Mouse (Mus musculus): Measurements from ENCODE around the gene Ccdc144b. TPM values are rescaled to one million over a fixed set of nuclear protein-coding genes. Genes with fewer than 3 reads are reported as not detected.
A peak's percentile ranks its signal among the peaks of the same experiment; 100 is the strongest.

Ccdc144b gene
- not detected for total RNA-seq (2021)

DNA sequence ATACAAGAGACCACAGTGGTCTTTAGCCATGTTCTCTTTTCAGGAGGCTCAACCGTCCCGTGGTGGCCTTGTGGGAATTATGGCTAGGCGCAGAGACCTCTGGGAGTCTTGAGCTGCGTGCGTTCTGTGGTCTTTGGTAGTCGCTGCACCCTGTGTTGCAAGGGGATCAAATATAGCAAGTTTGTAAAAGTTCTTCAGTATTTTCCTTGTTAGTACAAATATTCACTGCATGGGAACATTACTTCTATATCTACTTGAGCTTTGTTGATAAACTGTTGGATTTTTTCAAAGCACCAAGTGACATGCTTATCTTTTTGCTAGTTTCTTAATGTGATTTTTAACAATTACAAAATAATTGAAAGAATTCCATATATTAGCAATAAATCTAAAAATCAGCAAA lies at the start of gene Ccdc144b:
TSS of gene Ccdc144b (minus strand) at position 101 of the 400 bp plus-strand sequence.
- DNase-seq (ENCODE audit: low spot score) = no peak
- intact Hi-C loops (cut with DNase I) = no loop called here

DNA sequence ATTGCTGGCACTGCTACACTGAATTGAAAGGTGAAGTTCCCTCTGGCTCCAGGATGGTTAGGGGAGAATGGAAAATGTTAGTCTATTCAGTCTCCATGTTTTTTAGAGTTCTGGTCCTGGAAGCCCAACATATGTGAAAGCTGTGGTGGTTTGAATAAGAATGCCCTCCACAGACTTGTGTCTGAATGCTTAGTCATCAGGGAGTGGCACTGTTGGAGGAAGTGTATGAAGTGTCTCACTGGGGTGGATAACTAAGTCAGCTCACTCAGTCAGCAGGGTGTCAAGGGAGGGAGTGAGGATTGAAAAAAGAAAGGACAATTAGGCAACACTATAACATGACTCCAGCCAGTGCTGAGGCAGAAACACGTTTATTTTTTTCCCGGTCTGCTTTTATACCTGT lies 42.0 kb upstream of the Ccdc144b start:
- no peak for DNase-seq (ENCODE audit: low spot score)
- intact Hi-C loops (cut with DNase I) = no loop called here

DNA sequence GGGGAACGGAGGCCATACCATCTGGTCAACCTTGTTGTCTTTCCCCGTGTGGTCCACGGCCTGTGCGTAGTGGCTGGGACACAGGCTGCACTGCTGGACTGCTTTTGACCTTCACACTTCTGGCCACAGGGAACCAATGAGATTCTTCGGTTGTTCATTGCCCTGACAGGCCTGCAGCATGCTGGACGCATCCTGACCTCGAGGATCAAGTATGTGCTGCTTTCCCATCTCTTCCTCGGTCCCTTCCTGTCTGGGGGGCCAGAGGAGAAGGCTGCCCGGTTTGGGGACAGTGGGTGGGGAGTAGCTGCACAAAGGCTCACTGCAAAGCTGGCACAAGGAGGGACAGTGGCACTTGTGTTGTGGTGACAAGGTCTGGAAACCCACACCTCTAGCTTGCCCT lies 34.2 kb upstream of the Ccdc144b start:
- intact Hi-C loops (cut with DNase I) = no loop called here

DNA sequence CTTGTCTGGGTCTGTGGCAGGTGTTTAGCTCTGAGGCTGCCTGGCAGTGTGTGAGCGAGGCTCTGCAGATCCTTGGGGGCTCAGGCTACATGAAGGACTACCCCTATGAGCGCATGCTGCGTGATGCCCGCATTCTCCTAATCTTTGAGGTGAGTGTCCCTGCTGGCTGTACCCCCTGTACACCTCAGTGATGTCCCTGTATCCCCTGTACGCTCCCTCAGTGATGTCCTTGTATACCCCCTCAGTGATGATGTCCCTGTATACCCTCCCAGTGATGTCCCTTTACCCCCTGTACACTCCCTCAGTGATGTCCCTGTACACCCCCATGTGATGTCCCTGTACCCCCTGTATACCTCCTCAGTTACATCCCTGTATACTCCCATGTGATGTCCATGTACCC lies 32.0 kb upstream of the Ccdc144b start:
- DNase-seq (ENCODE audit: low spot score) = no peak
- intact Hi-C loops (cut with DNase I) = no loop called here

More for the DNA sequence above, 34.2 kb upstream of the Ccdc144b start:
- no peak for DNase-seq (ENCODE audit: low spot score)

DNA sequence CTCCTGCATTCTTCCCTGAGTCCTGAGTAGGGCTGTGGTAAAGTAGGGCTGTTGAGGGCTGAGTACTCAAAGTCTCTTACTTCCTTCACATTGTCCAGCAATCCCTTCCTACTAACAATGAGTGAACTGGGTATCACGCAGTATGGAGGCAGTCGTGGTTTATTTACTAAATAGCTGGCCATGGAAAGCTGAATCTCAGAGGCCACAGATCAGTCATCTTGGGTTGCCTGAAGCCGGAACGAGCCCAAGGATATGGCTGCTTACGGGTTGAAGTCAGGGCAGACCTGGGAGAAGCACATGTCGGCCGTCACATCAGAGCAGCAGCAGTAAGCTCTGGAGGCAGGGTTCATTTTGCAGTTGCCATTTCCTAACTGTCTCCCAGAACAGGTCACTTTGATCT lies 30.0 kb upstream of the Ccdc144b start:
- intact Hi-C loops (cut with DNase I) = no loop called here
- DNase-seq (ENCODE audit: low spot score) = no peak

DNA sequence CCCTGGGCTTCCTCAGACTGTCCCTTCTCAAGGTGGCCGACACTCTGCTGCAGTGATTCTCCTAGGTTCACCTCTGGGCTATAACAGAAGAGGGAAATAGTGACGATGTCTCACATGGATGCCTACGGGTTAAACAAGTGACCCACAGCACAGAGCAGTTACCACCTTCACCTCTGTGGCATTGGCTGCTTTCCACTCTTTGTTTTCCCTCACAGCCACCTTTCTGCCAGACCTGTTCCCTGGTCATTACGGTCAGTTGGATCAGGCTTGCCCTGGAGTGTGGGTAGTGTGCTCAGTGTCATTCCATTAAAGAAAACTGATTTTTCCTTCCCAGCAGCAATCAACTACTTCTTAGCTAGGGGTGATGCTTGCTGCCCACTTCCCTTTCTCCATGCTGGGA lies 29.5 kb upstream of the Ccdc144b start:
- intact Hi-C loops (cut with DNase I) = no loop called here
- DNase-seq (ENCODE audit: low spot score) = no peak

DNA sequence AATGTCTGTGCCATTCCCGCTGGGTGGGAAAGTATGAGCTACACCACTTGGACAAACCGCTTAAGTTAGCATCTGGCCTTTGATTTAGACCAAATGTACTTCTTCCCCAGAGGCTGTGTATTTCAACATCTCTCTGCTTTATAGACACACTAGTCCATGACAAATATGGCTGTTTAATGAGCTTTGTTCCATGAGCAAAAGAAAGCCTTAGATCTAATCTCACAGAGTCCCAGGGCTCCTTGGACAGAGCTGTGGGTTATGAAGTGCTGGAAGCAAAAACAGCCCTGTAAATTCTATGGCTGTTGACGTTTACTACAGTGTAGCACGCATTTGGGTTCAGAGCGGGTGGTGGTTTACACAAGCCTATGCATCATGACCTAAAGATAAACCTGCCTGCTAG lies 27.4 kb upstream of the Ccdc144b start:
- DNase-seq (ENCODE audit: low spot score) = no peak
- intact Hi-C loops (cut with DNase I) = no loop called here

DNA sequence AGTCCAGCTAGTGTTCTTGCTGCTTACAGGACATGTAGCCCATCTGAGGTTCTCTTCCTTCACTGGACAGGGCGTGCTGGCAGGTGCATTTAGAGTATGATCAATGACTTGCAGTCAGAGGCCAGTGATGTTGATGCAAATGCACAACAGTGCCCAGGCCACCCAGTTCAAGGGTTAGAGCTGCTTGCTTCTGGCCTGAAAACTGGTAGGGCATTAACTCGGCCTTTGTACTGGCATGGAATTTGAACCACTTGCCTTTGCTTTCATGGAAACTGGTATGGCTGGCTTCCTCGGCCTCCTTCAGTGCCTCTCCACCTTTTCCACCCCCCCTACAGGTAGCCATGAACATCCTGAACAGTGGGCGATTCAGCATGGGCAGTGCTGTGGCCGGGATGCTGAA lies 26.5 kb upstream of the Ccdc144b start:
- intact Hi-C loops (cut with DNase I) = no loop called here
- DNase-seq (ENCODE audit: low spot score) = no peak

DNA sequence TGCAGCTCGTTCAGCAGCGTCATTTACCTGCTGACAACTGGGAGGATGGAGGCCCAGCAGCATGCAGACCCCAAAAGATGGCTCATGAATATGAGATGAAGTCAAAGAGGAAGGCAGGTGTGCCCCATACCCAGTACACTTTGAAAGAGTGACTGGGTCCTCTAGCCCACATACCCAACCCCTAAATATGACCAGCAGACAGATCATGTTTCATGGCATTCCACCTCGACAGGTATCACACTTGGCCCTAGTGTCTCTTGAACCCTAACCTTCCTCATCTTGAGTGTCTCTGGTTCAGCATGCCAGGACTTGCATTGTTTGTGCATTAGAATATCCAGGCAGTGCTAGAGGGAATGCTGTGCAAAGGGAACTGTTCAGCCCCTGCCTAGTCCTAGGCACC lies 24.0 kb upstream of the Ccdc144b start:
- intact Hi-C loops (cut with DNase I) = no loop called here
- DNase-seq (ENCODE audit: low spot score) = no peak

DNA sequence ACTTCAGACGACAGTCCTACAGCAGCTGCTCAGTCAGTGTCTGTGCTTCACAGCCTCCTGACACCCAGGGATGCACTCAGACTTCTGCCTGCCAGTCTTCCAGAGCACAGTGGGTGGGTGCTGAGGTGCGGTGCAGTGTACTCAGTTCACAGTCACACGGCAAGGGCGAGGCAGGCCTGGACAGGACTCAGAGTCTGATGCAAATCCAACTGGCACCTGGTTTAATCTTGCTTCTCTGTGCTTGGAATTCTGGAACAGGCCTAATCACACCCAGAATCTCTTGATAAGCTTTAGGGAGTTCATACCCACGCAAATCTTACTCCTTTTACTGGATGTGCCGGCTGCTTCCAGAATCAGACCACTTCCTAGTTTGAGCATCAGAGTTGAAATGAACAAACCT lies 22.1 kb upstream of the Ccdc144b start:
- intact Hi-C loops (cut with DNase I) = no loop called here

DNA sequence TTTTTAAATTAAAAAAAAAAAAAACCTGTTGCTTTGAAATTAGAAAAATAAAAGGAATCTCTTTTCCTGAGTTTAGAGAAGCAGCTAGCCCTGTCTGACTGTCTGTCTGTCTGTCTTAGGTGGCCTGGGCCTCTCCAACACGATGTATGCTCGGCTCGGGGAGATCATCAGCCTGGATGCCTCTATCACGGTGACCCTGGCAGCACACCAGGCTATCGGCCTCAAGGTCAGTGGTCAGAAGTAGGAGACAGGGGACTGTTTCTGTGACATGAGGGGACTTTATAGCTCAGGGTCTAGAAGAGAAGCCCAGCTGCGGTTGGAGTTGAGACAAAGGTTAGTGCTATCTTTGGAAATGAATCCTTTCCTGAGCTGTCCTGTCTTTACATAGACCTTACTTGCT lies 20.9 kb upstream of the Ccdc144b start:
- DNase-seq (ENCODE audit: low spot score) = no peak
- intact Hi-C loops (cut with DNase I) = no loop called here

More for the DNA sequence above, 22.1 kb upstream of the Ccdc144b start:
- DNase-seq (ENCODE audit: low spot score) = no peak

DNA sequence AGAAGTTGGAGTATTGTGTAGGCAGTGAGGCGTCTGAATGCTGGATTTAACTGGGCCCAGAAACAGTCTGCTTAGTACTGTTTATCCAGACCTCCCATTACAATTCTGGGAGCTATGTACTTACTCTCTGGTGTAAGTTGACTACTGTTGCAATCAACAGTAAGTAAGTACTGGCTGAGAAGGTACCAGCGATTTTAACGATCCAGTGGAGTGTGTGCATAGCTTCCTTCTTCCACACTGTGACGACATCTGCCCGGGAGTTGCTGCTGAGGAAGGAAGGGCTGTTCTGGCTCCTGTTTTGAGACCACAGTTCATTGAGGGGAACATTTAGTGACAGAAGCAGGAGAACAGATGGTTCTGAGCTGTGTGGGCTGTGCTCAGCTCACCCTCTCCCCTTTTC lies 17.7 kb upstream of the Ccdc144b start:
- no peak for DNase-seq (ENCODE audit: low spot score)
- intact Hi-C loops (cut with DNase I) = no loop called here

DNA sequence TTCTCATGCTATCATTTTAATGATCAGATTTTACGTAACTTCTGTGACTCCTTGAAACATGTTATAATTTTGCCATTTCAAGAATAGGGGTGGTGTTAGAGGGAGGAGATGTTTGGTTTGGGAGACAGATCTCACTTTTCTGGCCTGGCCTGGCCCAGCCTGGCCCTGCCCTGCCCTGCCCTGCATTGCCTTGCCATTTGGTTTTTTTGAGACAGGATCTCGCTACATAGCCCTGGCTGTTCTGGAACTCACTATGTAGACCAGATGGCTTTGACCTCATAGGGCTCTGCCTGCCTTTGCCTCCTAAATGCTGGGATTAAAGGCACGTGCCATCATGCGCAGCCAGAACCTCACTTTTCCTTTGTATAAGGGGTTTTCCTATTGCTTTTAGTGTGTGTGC lies 17.1 kb upstream of the Ccdc144b start:
- no peak for DNase-seq (ENCODE audit: low spot score)
- intact Hi-C loops (cut with DNase I) = no loop called here

DNA sequence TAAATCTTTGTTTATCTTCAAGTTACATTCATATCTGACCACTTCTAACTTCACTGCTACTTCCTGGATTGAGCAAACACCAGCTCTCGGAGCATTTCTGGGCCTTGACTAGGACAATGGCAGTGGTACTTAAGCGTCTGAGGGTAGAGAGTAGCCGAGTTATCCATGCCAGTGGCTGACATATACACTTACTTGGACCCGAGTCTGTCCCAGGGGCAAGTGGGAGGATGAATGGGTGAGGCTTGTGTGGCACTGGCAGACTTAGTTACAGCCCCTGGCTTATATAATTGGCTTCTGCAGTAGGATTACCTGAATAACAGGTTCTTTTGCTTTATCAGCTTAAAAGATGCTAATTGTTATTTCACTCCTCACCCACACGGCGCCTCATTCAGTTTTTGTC lies 14.4 kb upstream of the Ccdc144b start:
- intact Hi-C loops (cut with DNase I) = loop anchor here (10.0 kb wide), 1 partner anchor 487 kb away; the partner anchor contains the start of gene Exosc9
- no peak for DNase-seq (ENCODE audit: low spot score)

DNA sequence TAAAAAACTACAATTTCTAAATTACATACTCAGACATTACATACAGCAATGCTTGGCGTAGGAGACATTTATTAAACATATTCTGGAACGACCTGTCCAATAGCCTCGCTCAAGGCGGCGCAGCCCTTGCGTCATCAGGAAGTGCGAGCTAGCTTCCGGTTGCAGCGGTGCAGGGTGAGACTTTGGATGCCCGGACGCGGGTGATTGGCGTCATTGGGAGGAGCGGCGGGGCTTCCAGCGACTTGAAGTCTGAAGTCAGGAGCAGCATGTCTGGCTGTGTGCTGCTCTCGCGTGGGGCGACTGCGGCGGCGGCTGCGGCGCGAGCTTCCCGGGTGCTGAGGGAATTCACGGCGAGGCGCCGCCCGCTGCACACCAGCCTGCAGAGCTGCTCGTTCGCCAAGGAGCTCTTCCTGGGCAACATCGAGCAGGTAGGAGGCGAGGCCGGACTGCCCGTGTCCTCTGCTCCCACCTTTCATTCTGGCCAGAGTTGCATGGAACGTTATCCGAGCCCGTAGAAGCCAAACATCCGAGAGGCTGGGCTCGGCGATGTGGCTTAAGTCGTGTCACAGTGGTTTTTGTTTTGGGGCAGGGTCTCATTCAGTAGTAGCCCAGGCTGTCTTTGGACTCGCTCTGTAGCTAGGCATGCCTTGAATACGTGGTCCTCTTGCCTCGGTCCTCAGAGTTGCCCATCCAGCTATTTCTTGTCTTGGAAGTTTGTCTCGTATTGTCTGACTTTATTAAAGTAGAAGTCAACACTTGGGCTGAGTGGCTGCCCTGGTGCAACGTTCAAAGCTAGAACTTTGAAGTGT lies 12.7 kb upstream of the Ccdc144b start, which contains the start of gene Acad9:
TSS of gene Acad9 (plus strand) at position 137 of the 809 bp plus-strand sequence.
- DNase-seq (ENCODE audit: low spot score) = peak; percentile 86
- intact Hi-C loops (cut with DNase I) = loop anchor here (10.0 kb wide), 1 partner anchor 489 kb away; the partner anchor contains the start of gene Exosc9

DNA sequence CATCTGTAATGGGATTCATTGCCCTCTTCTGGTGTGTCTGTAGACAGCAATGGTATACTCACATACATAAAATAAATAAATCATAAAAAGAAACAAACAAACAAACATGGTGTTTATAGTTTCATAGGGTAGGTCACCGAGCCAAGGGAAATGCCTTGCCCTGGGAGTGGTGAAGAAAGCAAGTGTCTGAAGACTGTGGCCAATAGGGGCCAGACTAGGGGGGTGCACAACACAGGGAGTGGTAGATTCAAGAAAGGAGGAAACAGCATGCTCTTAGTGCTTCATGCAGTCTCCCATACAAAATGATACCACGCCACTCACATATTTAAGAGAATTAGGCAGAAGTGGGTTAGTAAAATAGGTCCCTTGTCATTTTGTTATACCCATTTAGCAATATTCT lies 11.8 kb upstream of the Ccdc144b start:
- intact Hi-C loops (cut with DNase I) = loop anchor here (10.0 kb wide), 1 partner anchor 490 kb away; the partner anchor contains the start of gene Exosc9

DNA sequence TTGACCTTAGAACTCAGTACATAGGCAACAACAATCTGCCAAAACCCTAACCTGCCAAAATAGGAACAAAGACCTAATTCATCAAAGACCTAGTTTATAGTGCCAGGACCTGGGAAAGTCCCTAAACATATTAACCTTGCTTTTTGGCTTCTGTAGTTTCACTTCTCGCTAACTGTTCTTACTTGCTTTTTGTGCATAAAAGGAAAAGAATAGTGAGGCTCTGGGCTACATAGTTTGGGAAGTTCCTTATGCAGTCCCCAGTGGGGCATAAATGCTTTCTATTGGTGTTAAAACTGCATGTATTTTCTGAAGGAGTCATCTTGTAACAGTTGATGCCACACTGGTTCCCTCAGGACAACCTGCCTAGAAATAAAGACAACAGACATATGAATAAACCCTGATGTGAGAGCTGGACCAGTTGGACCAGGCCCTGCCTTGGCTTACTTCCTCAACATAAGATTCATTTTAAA lies 11.3 kb upstream of the Ccdc144b start:
- intact Hi-C loops (cut with DNase I) = loop anchor here (5.0 to 10.0 kb wide), 3 partner anchors 62 to 490 kb away; partner anchors contain the start of genes Atp11b, Exosc9 and Mccc1
- DNase-seq (ENCODE audit: low spot score) = no peak

More for the DNA sequence above, 11.8 kb upstream of the Ccdc144b start:
- DNase-seq (ENCODE audit: low spot score) = no peak

DNA sequence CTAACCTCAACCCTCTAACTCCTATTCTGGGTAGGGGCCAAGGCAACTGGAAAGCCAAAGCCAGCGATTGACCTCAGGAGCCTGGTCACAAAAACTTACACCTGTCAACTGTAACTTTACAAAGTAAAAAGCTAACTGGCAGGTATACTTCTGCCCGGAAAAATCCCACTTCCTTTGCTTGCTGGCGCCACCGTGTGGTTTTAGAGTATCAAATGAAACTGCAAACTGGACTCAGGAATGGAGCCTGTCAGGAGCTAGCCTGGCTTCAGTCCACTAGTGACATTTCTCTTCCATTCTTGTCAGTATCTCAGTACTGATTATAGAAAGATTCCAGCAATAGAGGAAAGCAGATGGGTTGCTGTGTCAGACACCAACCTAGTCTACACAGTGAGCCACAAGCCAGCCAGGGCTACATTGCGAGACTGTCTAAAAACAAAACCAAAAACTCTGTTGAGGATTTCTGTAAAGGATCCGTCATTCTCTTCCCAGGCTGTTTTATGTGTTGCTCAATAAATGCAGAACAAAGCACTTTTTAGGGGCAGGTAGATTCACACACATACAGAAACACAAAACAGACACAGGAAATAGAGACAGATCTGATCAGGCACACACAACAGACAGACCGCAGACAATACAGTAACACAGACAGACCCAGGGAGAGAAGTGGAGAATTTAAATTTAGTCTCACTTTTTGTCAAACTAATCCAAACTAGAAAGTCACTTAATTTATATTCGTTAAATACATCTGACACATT lies 6.9 kb upstream of the Ccdc144b start:
- intact Hi-C loops (cut with DNase I) = loop anchor here (2.0 to 10.0 kb wide), 5 partner anchors 58 to 495 kb away; partner anchors contain the start of genes Atp11b, Exosc9 and Mccc1
- DNase-seq (ENCODE audit: low spot score) = no peak

DNA sequence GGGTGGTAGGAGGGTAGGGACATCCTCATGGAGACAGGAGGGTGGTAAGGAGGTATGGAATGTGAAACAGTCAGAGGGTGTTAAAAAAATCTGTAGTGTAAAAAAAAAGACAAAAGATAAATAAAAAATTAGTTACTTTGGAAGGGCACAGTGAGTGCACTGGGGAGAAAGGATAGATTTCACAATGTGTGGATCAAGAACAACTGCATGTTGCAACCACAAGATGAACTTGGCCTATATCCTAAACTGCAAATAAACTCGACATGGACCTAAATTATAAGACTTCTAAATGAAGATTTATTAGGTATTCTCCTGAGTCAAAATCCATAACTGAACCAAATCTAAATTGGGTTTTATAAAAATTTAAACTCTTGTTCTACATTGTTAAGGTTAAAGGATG lies 4.2 kb downstream of the Ccdc144b start:
- intact Hi-C loops (cut with DNase I) = no loop called here
- no peak for DNase-seq (ENCODE audit: low spot score)

DNA sequence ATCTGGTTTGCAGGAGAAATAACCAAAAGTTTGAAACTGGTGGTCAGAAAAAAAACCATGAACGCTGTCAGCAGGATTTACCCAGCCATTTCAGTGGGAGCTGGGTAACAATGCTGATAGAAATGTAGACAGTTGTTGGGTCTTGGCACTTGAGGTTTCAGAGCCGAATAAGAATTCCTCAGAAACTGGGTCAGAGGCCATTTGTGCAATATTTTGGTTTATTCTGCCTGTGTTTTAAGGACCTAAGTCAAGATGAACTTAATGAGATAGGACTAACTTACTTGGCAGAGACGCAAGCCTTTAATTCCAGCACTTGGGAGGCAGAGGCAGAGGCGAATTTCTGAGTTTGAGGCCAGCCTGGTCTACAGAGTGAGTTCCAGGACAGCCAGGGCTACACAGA lies 8.3 kb downstream of the Ccdc144b start:
- intact Hi-C loops (cut with DNase I) = no loop called here
- no peak for DNase-seq (ENCODE audit: low spot score)

DNA sequence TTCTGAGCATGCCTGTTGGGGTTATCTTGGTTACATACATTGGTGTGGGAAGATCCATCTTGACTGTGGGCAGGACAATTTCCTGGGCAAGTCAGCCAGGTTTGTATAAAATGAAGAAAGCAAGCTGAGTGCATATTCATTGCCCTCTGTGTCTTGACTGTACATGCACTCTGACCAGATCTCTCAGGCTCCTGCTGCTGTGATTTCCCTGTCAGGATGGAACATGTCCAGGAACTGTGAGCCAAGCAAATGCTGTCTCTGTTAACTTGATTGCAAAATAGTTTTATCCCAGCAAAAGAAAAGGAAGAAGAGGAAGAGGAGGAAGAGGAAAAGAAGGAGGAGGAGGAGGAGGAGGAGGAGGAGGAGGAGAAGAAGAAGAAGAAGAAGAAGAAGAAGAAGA lies 8.8 kb downstream of the Ccdc144b start:
- intact Hi-C loops (cut with DNase I) = no loop called here
- no peak for DNase-seq (ENCODE audit: low spot score)
